Mouse (Mus musculus) C2C12 (cell line): Measurements from ENCODE around the gene Serpina3f.

Experiments used
- CTCF ChIP-seq: IDR thresholded peaks from one replicate; pipeline ENCODE4 v1.5.1; 2011; ENCODE audit not compliant: control insufficient read depth, insufficient read depth, insufficient read length
- FOSL1 ChIP-seq: IDR thresholded peaks from one replicate; pipeline ENCODE4 v1.8.0; 2011; ENCODE audit warnings: mild to moderate bottlenecking, low read length; ENCODE audit not compliant: poor library complexity, insufficient read depth, severe bottlenecking
- MAX ChIP-seq: IDR thresholded peaks from one replicate; pipeline ENCODE4 v1.6.1; 2011; ENCODE audit warnings: mild to moderate bottlenecking, control low read depth
- MYOD1 ChIP-seq: IDR thresholded peaks from one replicate; pipeline ENCODE4 v1.6.1; 2011; ENCODE audit warnings: low read depth; ENCODE audit not compliant: control insufficient read depth, insufficient read length
- MYOG ChIP-seq: IDR thresholded peaks from one replicate; pipeline ENCODE4 v1.6.1; 2011; ENCODE audit not compliant: control insufficient read depth, insufficient read length; ENCODE audit errors: extremely low read depth
- USF1 ChIP-seq: IDR thresholded peaks from one replicate; pipeline ENCODE4 v1.6.1; 2011; ENCODE audit warnings: low read depth, mild to moderate bottlenecking, control low read depth, moderate library complexity

DNA sequence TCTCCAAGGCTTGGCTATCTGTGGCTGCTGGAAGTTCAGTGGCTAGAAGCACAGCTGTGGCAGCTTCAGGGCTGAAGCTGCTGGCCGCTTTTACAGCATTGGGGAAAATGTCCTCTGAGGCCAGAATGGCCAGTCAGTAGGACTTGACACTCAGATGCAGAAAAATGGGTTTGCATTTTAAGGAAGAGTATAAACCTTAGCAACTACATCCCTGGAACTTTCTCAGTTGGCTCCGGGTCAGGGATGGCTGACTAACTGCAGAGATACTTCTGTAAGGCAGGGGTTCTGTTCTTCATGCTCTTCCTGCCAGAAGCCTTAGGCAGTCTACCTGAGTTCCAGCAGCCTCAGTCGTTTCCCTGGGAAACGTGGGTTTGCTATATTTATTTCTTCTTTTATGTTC lies 29.3 kb upstream of the Serpina3f start:
- TF ChIP-seq CTCF (no peak), MYOG (no peak), FOSL1 (no peak), USF1 (no peak), MAX (no peak), MYOD1 (no peak)
